Mouse (Mus musculus): ENCODE data around the gene Gm28035.

GRCm38 (mm10) chr2:30299966-30300365 is 59.6 kb downstream of the Gm28035 start:
- TF ChIP-seq CTCF (IDR thresholded peaks at IDR 0.05; ENCODE audit: low read depth, low read length) = no peak
- TF ChIP-seq POLR2A (IDR thresholded peaks at IDR 0.05; ENCODE audit: borderline replicate concordance, low read depth, low read length) = no peak

All from bone marrow macrophage, adult 2 months (primary cell).